Mouse (Mus musculus): Measurements from ENCODE around the gene Rcl1.

Rcl1 gene

GRCm38 (mm10) chr19:29151443-29151842 lies 50.3 kb downstream of the Rcl1 start:
- no peak for DNase-seq (ENCODE audit: low spot score)

GRCm38 (mm10) chr19:29155552-29155951 lies 54.4 kb downstream of the Rcl1 start:
- no peak for DNase-seq (ENCODE audit: low spot score)

DNA sequence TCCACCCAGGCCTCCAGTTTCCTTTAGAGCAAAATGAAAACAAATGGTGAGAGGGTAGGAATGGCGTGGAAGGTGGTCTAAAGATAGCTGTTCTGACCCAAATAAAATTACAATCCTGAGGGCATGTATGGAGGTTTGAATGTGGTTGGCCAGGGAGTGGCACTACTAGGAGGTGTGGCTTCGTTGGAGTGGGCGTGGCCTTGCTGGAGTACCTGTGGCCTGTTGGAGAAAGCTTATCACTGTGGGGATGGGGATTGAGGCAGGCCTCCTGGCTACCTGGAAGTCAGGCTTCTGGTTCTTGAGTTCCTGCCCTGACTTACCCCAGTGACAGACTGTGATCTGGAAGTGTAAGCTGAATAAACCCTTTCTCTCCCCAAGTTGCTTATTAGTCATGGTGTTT lies 55.2 kb downstream of the Rcl1 start:
- no peak for DNase-seq (ENCODE audit: low spot score)

GRCm38 (mm10) chr19:29157678-29158466 lies 56.7 kb downstream of the Rcl1 start:
- no peak for DNase-seq (ENCODE audit: low spot score)

DNA sequence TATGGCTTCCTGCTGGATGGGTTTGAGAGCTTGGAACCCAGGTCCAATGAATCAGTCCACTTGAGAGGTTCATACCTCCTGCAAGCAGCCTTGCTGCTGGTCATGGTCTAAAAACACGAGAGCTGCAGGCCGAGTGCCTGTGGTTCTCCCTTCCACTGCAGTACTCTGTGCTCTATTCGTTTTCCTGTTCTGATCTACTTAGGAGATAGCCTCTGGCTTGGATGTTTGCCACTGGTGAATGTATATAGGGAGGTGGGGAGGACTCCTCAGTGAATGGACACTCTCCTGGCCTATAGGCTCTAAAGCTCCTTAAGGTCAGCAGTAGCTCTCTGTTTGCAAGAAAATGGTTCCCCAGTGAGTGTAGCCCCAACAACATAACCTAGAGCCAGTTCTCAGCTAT lies 57.3 kb downstream of the Rcl1 start:
- DNase-seq (ENCODE audit: low spot score): no peak

- no peak for DNase-seq (ENCODE audit: low spot score)
Observed at GRCm38 (mm10) chr19:29163817-29164527, 62.8 kb downstream of the Rcl1 start.

GRCm38 (mm10) chr19:29164528-29165166 lies 63.5 kb downstream of the Rcl1 start:
- no peak for DNase-seq (ENCODE audit: low spot score)

- no peak for DNase-seq (ENCODE audit: low spot score)
Observed at GRCm38 (mm10) chr19:29167938-29168337, 66.8 kb downstream of the Rcl1 start.

DNA sequence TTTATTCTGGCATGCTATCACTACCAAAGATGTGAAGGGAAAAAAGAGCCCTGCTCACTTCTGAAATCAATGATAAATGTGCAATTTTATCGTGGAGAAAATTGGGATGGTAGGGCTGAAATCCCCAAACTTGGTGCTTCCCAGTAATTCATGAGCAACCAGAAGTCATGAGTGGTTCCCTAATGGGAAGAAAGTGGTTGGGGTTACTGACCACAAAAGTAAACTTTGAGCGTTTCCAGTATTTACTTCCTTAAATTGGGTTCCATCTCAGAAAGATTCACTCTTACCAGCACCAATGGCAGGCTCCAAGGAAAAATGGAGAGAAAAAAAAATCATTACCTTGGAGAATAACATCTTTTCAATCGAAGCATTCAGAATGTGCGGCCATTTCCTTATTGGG lies 79.2 kb downstream of the Rcl1 start:
- DNase-seq (ENCODE audit: low spot score): no peak

DNA sequence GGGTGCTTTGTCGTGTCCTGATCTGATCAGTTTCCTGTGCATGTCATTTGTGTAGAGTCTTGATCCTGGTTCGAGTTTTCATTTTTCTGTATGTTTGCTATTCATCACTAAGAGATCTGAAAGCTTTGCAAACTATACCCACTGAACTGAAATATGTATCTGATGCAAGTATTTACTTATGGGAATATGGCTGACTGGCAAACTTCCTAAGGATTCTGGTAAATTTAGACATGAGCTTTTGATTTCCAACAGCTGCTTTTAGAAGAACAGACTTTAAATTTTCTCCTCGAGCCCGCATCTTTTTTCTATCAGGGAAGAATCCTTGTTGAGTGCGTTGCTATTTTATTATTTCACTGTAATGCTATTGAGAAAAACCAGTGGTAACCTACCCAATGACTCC lies 81.0 kb downstream of the Rcl1 start:
- no peak for DNase-seq (ENCODE audit: low spot score)

DNA sequence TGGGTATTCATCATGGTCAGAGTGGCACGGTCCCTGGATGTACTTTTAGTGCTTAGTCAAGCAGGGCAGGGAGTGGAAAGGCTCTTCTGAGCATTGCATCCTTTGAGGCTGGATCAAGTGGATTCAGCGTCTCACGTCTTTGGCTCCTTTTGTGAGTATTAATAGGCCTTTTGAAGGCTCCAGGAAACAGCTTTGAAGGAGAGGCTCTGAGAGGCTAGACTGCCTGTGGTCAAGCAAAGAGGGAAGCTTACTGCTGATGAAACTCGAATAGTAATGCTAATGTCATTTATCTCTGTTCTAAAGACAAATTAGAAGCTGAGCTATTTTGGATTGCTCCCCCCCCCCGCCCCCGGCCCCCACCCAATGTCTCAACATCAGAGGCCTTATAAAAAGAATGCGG lies 83.9 kb downstream of the Rcl1 start:
- DNase-seq (ENCODE audit: low spot score): no peak

GRCm38 (mm10) chr19:29185552-29186232 lies 84.5 kb downstream of the Rcl1 start:
- no peak for DNase-seq (ENCODE audit: low spot score)

GRCm38 (mm10) chr19:29188879-29189278 lies 87.7 kb downstream of the Rcl1 start:
- DNase-seq (ENCODE audit: low spot score): no peak
